Mouse (Mus musculus) 3134 (cell line): ENCODE data around the gene Ttc28.

Source experiments
- DNase-seq: peaks from one replicate; pipeline ENCODE4 v3.0.0-alpha.2; 2011; ENCODE audit warnings: low spot score; ENCODE audit not compliant: insufficient read length; ENCODE audit errors: extremely low read depth

The Ttc28 gene

GRCm38 (mm10) chr5:111123050-111123746 lies 243.6 kb downstream of the Ttc28 start:
- DNase-seq, result no peak

GRCm38 (mm10) chr5:111124620-111125200 lies 245.1 kb downstream of the Ttc28 start:
- no peak for DNase-seq

GRCm38 (mm10) chr5:111125746-111126145 lies 246.1 kb downstream of the Ttc28 start:
- DNase-seq, result no peak

- DNase-seq, result no peak
Observed at GRCm38 (mm10) chr5:111127786-111128185, 248.2 kb downstream of the Ttc28 start.

GRCm38 (mm10) chr5:111130121-111130520 lies 250.5 kb downstream of the Ttc28 start:
- DNase-seq, result no peak

GRCm38 (mm10) chr5:111131561-111131960 lies 252.0 kb downstream of the Ttc28 start:
- DNase-seq, result no peak

- DNase-seq, result no peak
Observed at GRCm38 (mm10) chr5:111133150-111133549, 253.5 kb downstream of the Ttc28 start.

- no peak for DNase-seq
Observed at GRCm38 (mm10) chr5:111133754-111134153, 254.2 kb downstream of the Ttc28 start.

GRCm38 (mm10) chr5:111137283-111137682 lies 257.7 kb downstream of the Ttc28 start:
- DNase-seq, result no peak

- DNase-seq, result no peak
Observed at GRCm38 (mm10) chr5:111137742-111138141, 258.1 kb downstream of the Ttc28 start.

- DNase-seq, result no peak
Observed at GRCm38 (mm10) chr5:111138239-111138833, 258.7 kb downstream of the Ttc28 start.

- no peak for DNase-seq
Observed at GRCm38 (mm10) chr5:111138927-111139565, 259.4 kb downstream of the Ttc28 start.

- DNase-seq, result no peak
Observed at GRCm38 (mm10) chr5:111139622-111140021, 260.0 kb downstream of the Ttc28 start.

GRCm38 (mm10) chr5:111141139-111141885 lies 261.7 kb downstream of the Ttc28 start:
- DNase-seq, result no peak

- no peak for DNase-seq
Observed at GRCm38 (mm10) chr5:111142837-111143236, 263.2 kb downstream of the Ttc28 start.

- no peak for DNase-seq
Observed at GRCm38 (mm10) chr5:111144411-111144810, 264.8 kb downstream of the Ttc28 start.

GRCm38 (mm10) chr5:111150581-111150980 lies 271.0 kb downstream of the Ttc28 start:
- no peak for DNase-seq

GRCm38 (mm10) chr5:111151882-111152759 lies 272.5 kb downstream of the Ttc28 start:
- no peak for DNase-seq

- DNase-seq, result peak; percentile 65
Observed at GRCm38 (mm10) chr5:111154586-111154985, 275.0 kb downstream of the Ttc28 start.

GRCm38 (mm10) chr5:111155271-111155670 lies 275.7 kb downstream of the Ttc28 start:
- no peak for DNase-seq
